Mouse (Mus musculus) liver, adult 2 months (tissue): Measurements from ENCODE around the gene Paxip1.

Source experiments
- CTCF ChIP-seq: fragments of 200-500 bp; IDR thresholded peaks from 2 replicates; pipeline ENCODE4 v1.5.1; 2011; ENCODE audit warnings: low read depth, low read length, control low read depth
- POLR2A ChIP-seq: fragments of 200-500 bp; IDR thresholded peaks from 2 replicates; pipeline ENCODE4 v1.6.1; 2011; ENCODE audit warnings: low read length, control low read depth; ENCODE audit not compliant: insufficient read depth; ENCODE audit errors: extremely low read depth

DNA sequence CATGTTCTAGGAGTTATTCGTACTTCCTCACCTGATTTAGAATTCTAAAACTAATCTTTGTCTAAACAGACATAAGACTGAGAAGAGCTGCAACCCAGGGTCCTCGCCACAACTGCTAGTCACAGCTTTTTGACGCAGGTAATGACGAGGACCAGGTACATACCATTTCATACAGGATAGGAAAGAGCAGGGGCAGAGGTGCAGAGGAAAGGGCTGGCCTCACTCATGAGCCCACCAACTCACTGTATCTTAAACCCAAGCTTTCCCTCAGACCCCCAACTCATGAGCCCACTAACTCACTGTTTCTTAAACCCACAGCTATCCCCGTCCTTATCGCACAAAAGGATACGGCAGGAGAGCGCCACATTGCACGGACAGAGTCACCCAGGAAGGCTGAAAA lies 8.1 kb downstream of the Paxip1 start:
- TF ChIP-seq CTCF (no peak), POLR2A (no peak)
